Mouse (Mus musculus) retina, postnatal 1 day (tissue): ENCODE measurements around the gene C1rb.
"Not testable (repeated sequence)": the region's sequence is repeated elsewhere in the genome, so short reads cannot be mapped to it uniquely, and the experiment has no call there.

Source experiments
- DNase-seq: peaks from one replicate; pipeline ENCODE4 v3.0.0-alpha.2; 2012

C1rb gene

DNA sequence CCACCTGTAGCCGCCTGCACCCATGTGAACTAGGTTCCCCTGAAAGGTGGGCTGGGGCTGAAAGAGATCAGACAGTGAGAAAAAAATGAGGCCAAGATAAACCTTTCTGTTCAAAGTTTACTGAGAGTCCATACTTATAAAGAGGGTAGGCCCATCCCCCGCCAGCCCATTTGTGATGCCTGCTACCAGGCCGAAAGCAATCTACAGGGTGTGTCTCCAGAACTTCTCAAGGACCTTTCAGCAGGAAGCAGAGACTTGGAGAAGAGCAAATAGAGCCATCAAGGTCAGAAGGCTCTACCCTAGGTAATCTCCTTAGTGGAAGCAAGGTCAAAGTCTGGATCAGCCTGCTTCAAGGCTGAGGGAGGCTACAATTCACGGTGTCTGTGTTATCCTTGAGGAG is 31.9 kb downstream of the C1rb start:
- DNase-seq: no peak

DNA sequence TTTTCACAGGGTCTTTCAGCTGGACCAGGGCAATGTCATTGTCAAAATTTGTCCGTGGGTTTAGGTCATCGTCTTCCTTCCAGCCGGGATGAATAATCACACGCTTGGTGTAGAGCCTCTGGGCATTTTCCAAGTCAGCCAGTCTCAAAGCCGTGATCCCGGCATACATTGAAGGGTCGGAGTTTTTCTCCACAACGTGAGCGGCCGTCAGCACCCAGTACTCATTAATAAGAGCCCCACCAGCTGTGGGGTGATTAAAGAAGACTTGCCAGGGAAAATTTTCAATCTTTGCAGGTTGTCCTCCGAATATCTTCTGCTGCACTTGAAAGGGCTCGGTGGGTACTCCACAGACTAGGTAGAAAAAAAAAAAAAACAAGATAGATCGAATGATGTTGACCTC is 55.5 kb downstream of the C1rb start:
- no peak for DNase-seq

GRCm38 (mm10) chr6:124626184-124626583 is 56.1 kb downstream of the C1rb start:
- DNase-seq: not testable (repeated sequence)

DNA sequence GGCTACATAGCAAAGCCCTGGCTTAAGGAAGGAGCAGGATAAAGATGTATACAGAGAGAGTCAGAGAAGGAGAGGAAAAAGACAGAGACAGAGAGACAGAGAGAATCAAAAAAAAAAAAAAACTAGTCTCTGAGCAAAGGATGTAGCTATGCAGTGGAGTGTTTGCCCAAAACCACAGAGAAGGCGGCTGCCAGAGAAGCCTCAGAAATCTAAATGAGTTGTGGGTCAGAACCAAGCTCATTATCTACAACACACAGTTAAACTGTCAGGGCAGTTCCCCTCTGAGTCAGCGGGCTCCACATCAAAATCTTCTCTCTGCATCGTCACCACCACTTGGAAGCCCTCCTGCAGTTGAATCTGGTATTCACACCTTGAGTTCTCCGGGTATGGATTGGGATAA is 60.7 kb downstream of the C1rb start:
- DNase-seq: no peak
